Mouse (Mus musculus) testis, postnatal 10 days (tissue): ENCODE measurements around the gene Olfr822.
"Not testable (repeated sequence)": the region's sequence is repeated elsewhere in the genome, so short reads cannot be mapped to it uniquely, and the experiment has no call there.

Experiments used
- DNase-seq: peaks from one replicate; pipeline ENCODE4 v3.0.0; 2021; ENCODE audit warnings: low spot score

Olfr822 gene

DNA sequence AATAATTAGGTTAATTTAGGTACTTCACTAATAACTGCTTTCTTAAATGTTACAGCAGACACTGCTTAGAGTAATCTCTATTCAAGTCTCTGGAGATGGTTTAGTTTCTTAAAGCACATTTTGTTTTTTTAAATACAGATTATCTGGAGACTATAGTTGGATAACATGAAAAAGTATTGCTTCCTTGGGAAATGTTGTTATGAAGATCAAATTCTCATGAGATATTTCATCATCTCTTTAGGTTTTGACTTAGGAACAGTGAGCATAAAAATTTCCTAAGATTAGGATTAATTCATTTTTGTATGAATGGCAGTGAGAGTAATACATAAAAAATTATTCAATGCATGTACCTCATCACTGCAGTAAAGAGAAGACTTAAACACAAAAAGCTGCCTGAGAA is at the start of gene Olfr822:
TSS of gene Olfr822 (plus strand) at position 301 of the 400 bp plus-strand sequence.
- DNase-seq: no peak

DNA sequence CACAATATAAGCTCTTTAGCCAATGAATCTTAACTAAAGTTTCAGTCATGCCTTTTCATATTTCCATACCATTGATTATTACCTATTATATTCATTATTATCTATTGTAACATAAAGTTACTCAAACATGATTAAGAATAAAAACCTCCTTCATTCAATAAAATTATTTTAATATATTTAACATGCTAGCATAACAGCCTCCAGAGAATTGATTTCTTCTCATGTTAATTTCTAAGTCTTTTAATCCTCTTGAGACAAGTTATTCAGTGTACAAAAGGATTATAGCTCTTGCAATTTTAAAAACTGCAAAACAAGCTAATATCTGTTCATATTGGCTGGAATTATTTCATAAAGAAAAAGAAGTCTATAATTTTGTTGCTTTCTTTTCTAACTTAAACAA is 41.0 kb upstream of the Olfr822 start, which contains the start of gene Olfr821:
TSS of gene Olfr821 (plus strand) at position 301 of the 400 bp plus-strand sequence.
- no peak for DNase-seq

DNA sequence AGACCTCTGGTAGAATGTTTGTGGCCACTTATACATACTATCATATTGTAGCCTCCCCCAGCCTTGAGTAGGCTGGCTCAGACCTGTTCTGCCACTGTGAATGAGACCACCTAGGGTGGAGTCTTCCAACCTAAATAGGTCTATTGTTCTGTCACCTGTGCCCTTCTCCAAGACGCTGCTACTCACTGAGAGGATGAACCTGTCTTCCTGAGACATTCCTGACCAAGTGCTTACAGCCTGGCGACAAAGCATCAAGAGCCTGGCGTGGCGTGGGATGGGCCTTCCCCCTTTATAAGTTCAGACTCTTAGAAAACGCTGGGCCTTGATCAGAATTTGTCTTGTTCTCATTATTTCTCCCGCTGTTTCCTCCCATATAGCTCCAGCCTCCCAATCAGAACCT is 33.9 kb upstream of the Olfr822 start:
- DNase-seq: no peak

DNA sequence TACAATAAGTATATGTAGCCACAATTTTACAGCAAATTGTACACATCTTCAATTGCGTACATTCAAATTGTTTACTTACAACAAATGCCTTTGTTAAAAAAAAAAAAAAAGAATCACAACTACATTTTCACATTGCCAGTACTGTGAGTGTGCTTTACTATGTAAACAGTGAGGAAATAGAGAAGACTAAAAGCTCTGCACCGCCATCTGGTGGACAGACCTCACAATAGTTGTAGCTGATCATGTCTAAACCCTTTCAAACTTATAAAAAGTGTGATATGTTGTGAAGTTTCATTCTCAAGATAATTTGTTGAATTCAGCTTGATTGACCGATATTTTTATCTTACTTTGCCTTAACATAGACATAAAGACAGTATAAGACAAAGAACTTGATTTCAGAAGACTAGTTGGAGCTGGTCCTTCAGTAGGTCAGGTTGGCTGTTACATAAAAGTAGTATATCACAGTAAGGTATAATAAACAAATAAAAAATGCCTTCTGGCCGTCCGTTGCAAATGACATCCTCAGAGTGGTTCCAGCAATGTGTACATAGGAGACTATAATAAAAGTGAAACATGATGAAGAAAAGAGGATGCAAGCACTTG is 21.9 kb downstream of the Olfr822 start:
- DNase-seq: peak; percentile 83

DNA sequence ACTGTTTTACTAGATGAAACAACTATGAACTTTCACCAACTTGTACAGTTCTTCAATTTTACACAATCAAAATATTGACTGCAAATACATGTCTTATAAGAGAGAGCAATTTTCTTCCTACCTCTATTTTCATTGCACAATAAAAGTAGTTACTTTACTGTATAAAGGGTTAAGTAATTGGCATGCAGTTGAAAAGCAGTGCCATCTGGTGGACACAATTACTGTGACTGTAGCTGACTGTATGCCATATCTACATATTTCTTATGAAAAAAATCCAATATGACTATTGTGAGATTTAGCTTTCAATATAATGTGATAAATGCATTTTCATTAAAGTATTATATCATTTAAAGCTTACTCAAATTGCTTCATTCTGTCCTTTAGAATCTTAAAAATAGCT is 25.1 kb downstream of the Olfr822 start:
- no peak for DNase-seq

DNA sequence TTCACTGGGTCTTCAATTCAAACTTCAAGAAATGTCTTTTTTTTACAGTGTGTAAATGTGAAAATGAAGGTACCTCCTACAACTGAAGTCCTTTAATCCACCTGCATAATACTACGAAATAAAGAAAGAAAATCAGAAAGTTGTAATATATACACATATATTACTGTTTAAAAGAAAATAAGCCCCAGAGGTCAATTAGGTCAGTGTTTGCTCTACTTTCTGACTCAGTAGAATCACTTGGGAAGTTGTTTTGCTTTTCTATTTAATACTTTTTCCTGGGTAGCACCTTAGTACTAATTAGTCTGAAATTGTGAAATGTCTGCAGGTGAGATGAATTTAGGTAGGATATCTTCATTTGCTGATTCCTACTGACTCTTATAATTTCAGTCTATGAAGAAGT is 44.3 kb downstream of the Olfr822 start, which contains the start of gene Olfr823:
TSS of gene Olfr823 (minus strand) at position 101 of the 400 bp plus-strand sequence.
- not testable (repeated sequence) for DNase-seq

DNA sequence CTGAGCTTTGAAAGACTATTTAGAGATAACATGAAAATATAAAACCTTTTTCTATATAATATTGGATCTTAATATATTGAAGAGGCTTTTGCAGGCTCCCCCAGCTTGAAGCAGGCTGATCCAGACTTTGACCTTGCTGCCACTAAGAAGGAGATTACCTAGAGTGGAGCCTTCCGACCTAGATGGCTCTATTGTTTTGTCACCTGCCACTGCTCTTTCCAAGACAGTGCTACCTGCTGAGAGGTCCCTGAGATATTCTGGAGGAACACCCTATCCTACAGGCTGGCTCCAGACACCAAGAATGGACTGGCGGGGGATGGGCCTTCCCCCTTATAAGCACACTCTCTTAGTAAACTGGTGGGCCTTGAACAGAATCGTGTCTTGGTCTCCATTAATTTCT is 45.0 kb downstream of the Olfr822 start:
- DNase-seq: not testable (repeated sequence)
